Mouse (Mus musculus): Measurements from ENCODE around the gene Dscam.

- no peak for TF ChIP-seq CTCF (IDR thresholded peaks at IDR 0.05; ENCODE audit: control insufficient read depth, insufficient read depth, low read length)
- no peak for TF ChIP-seq POLR2A (IDR thresholded peaks at IDR 0.05; ENCODE audit: borderline replicate concordance, control insufficient read depth, low read depth, low read length)
Observed at GRCm38 (mm10) chr16:96602206-96602605, 568.3 kb downstream of the Dscam start.
